Mouse (Mus musculus) intestine, embryonic 16.5 days (tissue): ENCODE data around the gene Tma7. TPM values are rescaled to one million over a fixed set of nuclear protein-coding genes. Genes with fewer than 3 reads are reported as not detected.

Experiments used
- ATAC-seq: fragments of 200-750 bp; cut with Nextera tagmentation; 2 replicates; pipeline ENCODE4 v1.8.0; 2017; ENCODE audit warnings: moderate TSS enrichment, moderate library complexity
- H3K27ac ChIP-seq: fragments of 300-500 bp; sonication (generic); 2 replicates; pipeline ENCODE4 v1.5.1; 2014; ENCODE audit warnings: mild to moderate bottlenecking, low read length
- H3K27me3 ChIP-seq: fragments of 300-500 bp; sonication (generic); replicated peaks from 2 replicates; pipeline ENCODE4 v1.6.1; 2014; ENCODE audit warnings: low read length, control low read depth, mixed read lengths; ENCODE audit not compliant: control insufficient read depth, insufficient read depth
- H3K36me3 ChIP-seq: fragments of 300-500 bp; sonication (generic); 2 replicates; pipeline ENCODE4 v1.6.1; 2014; ENCODE audit warnings: low read length, control low read depth; ENCODE audit not compliant: control insufficient read depth, insufficient read depth
- H3K4me1 ChIP-seq: fragments of 300-500 bp; sonication (generic); 2 replicates; pipeline ENCODE4 v1.6.1; 2014; ENCODE audit warnings: low read length, control low read depth, mixed read lengths; ENCODE audit not compliant: control insufficient read depth, insufficient read depth
- H3K4me2 ChIP-seq: fragments of 300-500 bp; sonication (generic); 2 replicates; pipeline ENCODE4 v1.6.1; 2014; ENCODE audit warnings: low read depth, low read length, control low read depth
- H3K4me3 ChIP-seq: fragments of 300-500 bp; sonication (generic); 2 replicates; pipeline ENCODE4 v1.5.1; 2014; ENCODE audit warnings: mild to moderate bottlenecking, low read length
- H3K9ac ChIP-seq: fragments of 300-500 bp; sonication (generic); 2 replicates; pipeline ENCODE4 v1.6.1; 2014; ENCODE audit warnings: low read depth, low read length
- H3K9me3 ChIP-seq: fragments of 300-500 bp; sonication (generic); 2 replicates; pipeline ENCODE4 v1.6.1; 2016; ENCODE audit warnings: low read length, control low read depth; ENCODE audit not compliant: control insufficient read depth
- WGBS: fragments of 180-500 bp; shearing (Covaris S2); extraction: QIAGEN DNeasy Blood & Tissue Kit; methylation state at CpG from one replicate; pipeline ENCODE4 v1.1.7; 2014; 5-methylcytosine and 5-hydroxymethylcytosine counted together
- polyA plus RNA-seq: library from polyadenylated mRNA; unstranded; fragments of >200 nt; fragmentation: Nextera tagmentation; extraction: Ambion mirVana; gene quantifications from 2 replicates; pipeline ENCODE4 v1.2.1, GENCODE M21; 2015

The Tma7 gene
- polyA plus RNA-seq, 1 experiment from 2014 or later, result 612 TPM

- WGBS, result 93% methylated on average over 7 of the region's 7 CpGs
- Histone ChIP-seq H3K9me3 (no peaks in the 10 kb centered on the region), H3K27me3 (no peaks in the 10 kb centered on the region), H3K4me2 (no peak overlapping the region), H3K27ac (no peak overlapping the region), H3K4me3 (no peak overlapping the region), H3K4me1 (peaks cover 12% of the 10 kb centered on the region; the same call in 1 of the 2 replicates), H3K9ac (no peak overlapping the region), H3K36me3 (no peaks in the 10 kb centered on the region)
- ATAC-seq, result no peak
Observed at GRCm38 (mm10) chr9:109031001-109031400, 51.4 kb downstream of the Tma7 start.

- no peaks in the 10 kb centered on the region for H3K36me3 ChIP-seq
- H3K9ac ChIP-seq, result no peak overlapping the region
- 65% methylated on average over 3 of the region's 3 CpGs for WGBS
- H3K4me2 ChIP-seq, result no peak overlapping the region
- H3K9me3 ChIP-seq, result no peaks in the 10 kb centered on the region
- no peak overlapping the region for H3K4me3 ChIP-seq
- no peaks in the 10 kb centered on the region for H3K27me3 ChIP-seq
- H3K4me1 ChIP-seq, result peaks cover 12% of the 10 kb centered on the region; the same call in 1 of the 2 replicates
- H3K27ac ChIP-seq, result no peak overlapping the region
- ATAC-seq, result no peak
Observed at GRCm38 (mm10) chr9:109030312-109030711, 52.1 kb downstream of the Tma7 start.

- 67% methylated on average over 5 of the region's 5 CpGs for WGBS
- Histone ChIP-seq H3K4me1 (peaks cover 12% of the 10 kb centered on the region; the same call in 1 of the 2 replicates), H3K4me3 (no peak overlapping the region), H3K4me2 (no peak overlapping the region), H3K9me3 (no peaks in the 10 kb centered on the region), H3K9ac (no peak overlapping the region), H3K36me3 (no peaks in the 10 kb centered on the region), H3K27ac (0 out of 2 replicates have a peak overlapping the region, but pooled peaks have one; percentile 21), H3K27me3 (no peaks in the 10 kb centered on the region)
- ATAC-seq, result peak; percentile 73
Observed at GRCm38 (mm10) chr9:109028919-109029318, 53.5 kb downstream of the Tma7 start.

GRCm38 (mm10) chr9:109028421-109028820 lies 54.0 kb downstream of the Tma7 start:
- no peak for ATAC-seq
- no peak overlapping the region for H3K4me2 ChIP-seq
- H3K9me3 ChIP-seq, result no peaks in the 10 kb centered on the region
- H3K36me3 ChIP-seq, result no peaks in the 10 kb centered on the region
- H3K27me3 ChIP-seq, result no peaks in the 10 kb centered on the region
- H3K27ac ChIP-seq, result no peak overlapping the region
- no peak overlapping the region for H3K4me3 ChIP-seq
- WGBS, result 81% methylated on average over 3 of the region's 3 CpGs
- H3K4me1 ChIP-seq, result peaks cover 12% of the 10 kb centered on the region; the same call in 1 of the 2 replicates
- no peak overlapping the region for H3K9ac ChIP-seq

GRCm38 (mm10) chr9:109027521-109027920 lies 54.9 kb downstream of the Tma7 start:
- H3K4me1 ChIP-seq, result peaks cover 12% of the 10 kb centered on the region; the same call in 1 of the 2 replicates
- H3K9ac ChIP-seq, result no peak overlapping the region
- H3K9me3 ChIP-seq, result no peaks in the 10 kb centered on the region
- no peak overlapping the region for H3K4me3 ChIP-seq
- no peaks in the 10 kb centered on the region for H3K36me3 ChIP-seq
- no peak overlapping the region for H3K27ac ChIP-seq
- H3K4me2 ChIP-seq, result no peak overlapping the region
- 69% methylated on average over 8 of the region's 8 CpGs for WGBS
- no peaks in the 10 kb centered on the region for H3K27me3 ChIP-seq
- no peak for ATAC-seq

Other genes starting within 250 kb of the Tma7 start
- 75.9 and 94.2 TPM in 2 replicates for gene Slc26a6, start 229.3 kb downstream of the Tma7 start, polyA plus RNA-seq
- gene Tmem89, start 168.0 kb downstream of the Tma7 start, polyA plus RNA-seq, result 0.18 TPM in 1 of 2 replicates, not detected in the other
- gene Uqcrc1, start 146.0 kb downstream of the Tma7 start, polyA plus RNA-seq, result 730 and 748 TPM in 2 replicates
- gene Col7a1, start 129.0 kb downstream of the Tma7 start, polyA plus RNA-seq, result 0.99 and 1.2 TPM in 2 replicates
- gene Ucn2, start 96.6 kb downstream of the Tma7 start, polyA plus RNA-seq, result not detected in 2 replicates
- gene Pfkfb4, start 90.8 kb downstream of the Tma7 start, polyA plus RNA-seq, result 15.1 and 21.7 TPM in 2 replicates
- 162 and 184 TPM in 2 replicates for gene Shisa5, start 44.0 kb downstream of the Tma7 start, polyA plus RNA-seq
- gene Trex1, start 22.9 kb downstream of the Tma7 start, polyA plus RNA-seq, result 13.0 and 14.4 TPM in 2 replicates
- 18.4 and 21.5 TPM in 2 replicates for gene Atrip, start 8.5 kb downstream of the Tma7 start, polyA plus RNA-seq
- gene Ccdc51, start 94 bp downstream of the Tma7 start, polyA plus RNA-seq, result 20.0 and 20.2 TPM in 2 replicates
- gene Plxnb1, start 12.8 kb upstream of the Tma7 start, polyA plus RNA-seq, result 4.7 and 5.2 TPM in 2 replicates
- not detected in 2 replicates for gene Fbxw21, start 79.5 kb upstream of the Tma7 start, polyA plus RNA-seq
- gene Fbxw13, start 113.4 kb upstream of the Tma7 start, polyA plus RNA-seq, result not detected in 2 replicates
- not detected in 2 replicates for gene Fbxw20, start 152.2 kb upstream of the Tma7 start, polyA plus RNA-seq
- gene Fbxw14, start 205.1 kb upstream of the Tma7 start, polyA plus RNA-seq, result not detected in 2 replicates